Mouse (Mus musculus) cerebellum, adult 11 months (tissue): ENCODE measurements around the gene Ccdc32.

Source experiments
- DNase-seq: peaks from one replicate; pipeline ENCODE4 v3.0.0; 2022

Ccdc32 gene

GRCm38 (mm10) chr2:119014989-119015388 lies 14.2 kb downstream of the Ccdc32 start:
- DNase-seq: no peak

- DNase-seq: no peak
Observed at GRCm38 (mm10) chr2:119009376-119009775, 19.8 kb downstream of the Ccdc32 start.

GRCm38 (mm10) chr2:119006886-119007285 lies 22.3 kb downstream of the Ccdc32 start:
- DNase-seq: peak; percentile 16

- DNase-seq: no peak
Observed at GRCm38 (mm10) chr2:118999025-118999639, 30.1 kb downstream of the Ccdc32 start.

- DNase-seq: no peak
Observed at GRCm38 (mm10) chr2:118998115-118998866, 30.9 kb downstream of the Ccdc32 start.

- DNase-seq: no peak
Observed at GRCm38 (mm10) chr2:118996798-118997105, 32.4 kb downstream of the Ccdc32 start.

- DNase-seq: no peak
Observed at GRCm38 (mm10) chr2:118995919-118996797, 33.0 kb downstream of the Ccdc32 start.

- DNase-seq: no peak
Observed at GRCm38 (mm10) chr2:118995490-118995889, 33.7 kb downstream of the Ccdc32 start.

GRCm38 (mm10) chr2:118983812-118984211 lies 45.4 kb downstream of the Ccdc32 start:
- DNase-seq: no peak

- DNase-seq: no peak
Observed at GRCm38 (mm10) chr2:118980841-118981240, 48.4 kb downstream of the Ccdc32 start.

GRCm38 (mm10) chr2:118978064-118978463 lies 51.1 kb downstream of the Ccdc32 start:
- DNase-seq: no peak

GRCm38 (mm10) chr2:118976941-118977340 lies 52.3 kb downstream of the Ccdc32 start:
- no peak for DNase-seq

- DNase-seq: peak; percentile 89
Observed at GRCm38 (mm10) chr2:118976282-118976929, 52.8 kb downstream of the Ccdc32 start.

GRCm38 (mm10) chr2:118975855-118976254 lies 53.3 kb downstream of the Ccdc32 start:
- DNase-seq: no peak

- DNase-seq: peak; percentile 81
Observed at GRCm38 (mm10) chr2:118972687-118973376, 56.4 kb downstream of the Ccdc32 start.

- no peak for DNase-seq
Observed at GRCm38 (mm10) chr2:118972048-118972447, 57.1 kb downstream of the Ccdc32 start.

GRCm38 (mm10) chr2:118969585-118970147 lies 59.5 kb downstream of the Ccdc32 start:
- DNase-seq: no peak
